Mouse (Mus musculus): ENCODE results near the gene Hsd17b10.

Hsd17b10 gene

GRCm38 (mm10) chrX:152001737-152002710, at the start of gene Hsd17b10:
TSS of gene Hsd17b10 (plus strand) at chrX:152001845.
- in situ Hi-C loops (cut with MboI, MseI): loop anchor here (5.0 to 10.0 kb wide), 2 partner anchors 50 to 343 kb away; partner anchors contain the start of gene Tspyl2 (in 1 of the 2)

GRCm38 (mm10) chrX:151999006-151999710, 2.5 kb upstream of the Hsd17b10 start:
- in situ Hi-C loops (cut with MboI, MseI): no loop called here

GRCm38 (mm10) chrX:152001182-152001684, 412 bp upstream of the Hsd17b10 start:
- in situ Hi-C loops (cut with MboI, MseI): loop anchor here (5.0 to 10.0 kb wide), 2 partner anchors 49 to 344 kb away; partner anchors contain the start of gene Tspyl2 (in 1 of the 2)

GRCm38 (mm10) chrX:152002865-152003264, 1.2 kb downstream of the Hsd17b10 start:
- in situ Hi-C loops (cut with MboI, MseI): loop anchor here (5.0 to 10.0 kb wide), 2 partner anchors 51 to 342 kb away; partner anchors contain the start of gene Tspyl2 (in 1 of the 2)

- in situ Hi-C loops (cut with MboI, MseI): loop anchor here in 1 of 2 experiments (10.0 kb wide), 1 partner anchor 337 kb away; the partner anchor contains the start of gene Tspyl2
Measured at GRCm38 (mm10) chrX:152007863-152008262, 6.2 kb downstream of the Hsd17b10 start.

- in situ Hi-C loops (cut with MboI, MseI): no loop called here
Measured at GRCm38 (mm10) chrX:152015752-152016150, 14.1 kb downstream of the Hsd17b10 start.

- in situ Hi-C loops (cut with MboI, MseI): no loop called here
Measured at GRCm38 (mm10) chrX:152016151-152017145, 14.8 kb downstream of the Hsd17b10 start, which contains the start of the genes Ribc1 and Smc1a. TSS of gene Ribc1 (minus strand) at chrX:152016295. TSS of gene Smc1a (plus strand) at chrX:152016428.

- in situ Hi-C loops (cut with MboI, MseI): no loop called here
Measured at GRCm38 (mm10) chrX:152017186-152017585, 15.5 kb downstream of the Hsd17b10 start.

GRCm38 (mm10) chrX:152019294-152019693, 17.6 kb downstream of the Hsd17b10 start:
- in situ Hi-C loops (cut with MboI, MseI): no loop called here

- in situ Hi-C loops (cut with MboI, MseI): no loop called here
Measured at GRCm38 (mm10) chrX:152039865-152040264, 38.2 kb downstream of the Hsd17b10 start.

GRCm38 (mm10) chrX:152047230-152047629, 45.6 kb downstream of the Hsd17b10 start:
- in situ Hi-C loops (cut with MboI, MseI): no loop called here

- in situ Hi-C loops (cut with MboI, MseI): no loop called here
Measured at GRCm38 (mm10) chrX:152052546-152052945, 50.9 kb downstream of the Hsd17b10 start.

Measured in T-helper 17 cell (primary cell).